Mouse (Mus musculus) stomach, embryonic 16.5 days (tissue): ENCODE measurements around the gene Tbccd1. TPM values are rescaled to one million over a fixed set of nuclear protein-coding genes. Genes with fewer than 3 reads are reported as not detected.

Experiments
- ATAC-seq: fragments of 200-750 bp; cut with Nextera tagmentation; 2 replicates; pipeline ENCODE4 v1.8.0; 2017; ENCODE audit warnings: moderate number of reproducible peaks, moderate TSS enrichment; ENCODE audit not compliant: insufficient read depth, low FRiP score
- H3K27ac ChIP-seq: fragments of 300-500 bp; sonication (generic); 2 replicates; pipeline ENCODE4 v1.5.1; 2014; ENCODE audit warnings: low read length
- H3K27me3 ChIP-seq: fragments of 300-500 bp; sonication (generic); 2 replicates; pipeline ENCODE4 v1.6.1; 2014; ENCODE audit warnings: low read length, control low read depth, mixed read lengths; ENCODE audit not compliant: control insufficient read depth, insufficient read depth
- H3K36me3 ChIP-seq: fragments of 300-500 bp; sonication (generic); 2 replicates; pipeline ENCODE4 v1.6.1; 2014; ENCODE audit warnings: low read length; ENCODE audit not compliant: control insufficient read depth, insufficient read depth
- H3K4me1 ChIP-seq: fragments of 300-500 bp; sonication (generic); 2 replicates; pipeline ENCODE4 v1.6.1; 2014; ENCODE audit warnings: low read length, control low read depth, mixed read lengths; ENCODE audit not compliant: control insufficient read depth, insufficient read depth
- H3K4me2 ChIP-seq: fragments of 300-500 bp; sonication (generic); 2 replicates; pipeline ENCODE4 v1.6.1; 2014; ENCODE audit warnings: low read depth, low read length, mixed read lengths
- H3K4me3 ChIP-seq: fragments of 300-500 bp; sonication (generic); replicated peaks from 2 replicates; pipeline ENCODE4 v1.5.1; 2014; ENCODE audit warnings: mild to moderate bottlenecking, low read length
- H3K9ac ChIP-seq: fragments of 300-500 bp; sonication (generic); 2 replicates; pipeline ENCODE4 v1.6.1; 2014; ENCODE audit warnings: low read length
- H3K9me3 ChIP-seq: fragments of 300-500 bp; sonication (generic); replicated peaks from 2 replicates; pipeline ENCODE4 v1.6.1; 2016; ENCODE audit warnings: low read length, control low read depth; ENCODE audit not compliant: control insufficient read depth
- WGBS: fragments of 180-500 bp; shearing (Covaris S2); extraction: QIAGEN DNeasy Blood & Tissue Kit; methylation state at CpG from one replicate; pipeline ENCODE4 v1.1.7; 2014; 5-methylcytosine and 5-hydroxymethylcytosine counted together
- polyA plus RNA-seq: library from polyadenylated mRNA; unstranded; fragments of >200 nt; fragmentation: Nextera tagmentation; extraction: Ambion mirVana; gene quantifications from 2 replicates; pipeline ENCODE4 v1.2.1, GENCODE M21; 2015

Tbccd1 gene
- polyA plus RNA-seq, 1 experiment from 2014 or later: 29.8 TPM

GRCm38 (mm10) chr16:22877660-22878390, 20.4 kb upstream of the Tbccd1 start:
- 76% methylated on average over 11 of the region's 11 CpGs for WGBS
- H3K4me3 ChIP-seq: no peak overlapping the region
- no peak overlapping the region for H3K27ac ChIP-seq
- H3K4me1 ChIP-seq: no peaks in the 10 kb centered on the region
- no peak overlapping the region for H3K9ac ChIP-seq
- no peaks in the 10 kb centered on the region for H3K9me3 ChIP-seq
- H3K27me3 ChIP-seq: no peaks in the 10 kb centered on the region
- H3K36me3 ChIP-seq: no peaks in the 10 kb centered on the region
- no peak overlapping the region for H3K4me2 ChIP-seq
- ATAC-seq: no peak

GRCm38 (mm10) chr16:22876218-22877043, 19.0 kb upstream of the Tbccd1 start:
- Histone ChIP-seq H3K36me3 (no peaks in the 10 kb centered on the region), H3K27me3 (no peaks in the 10 kb centered on the region), H3K9ac (no peak overlapping the region), H3K4me2 (no peak overlapping the region), H3K9me3 (no peaks in the 10 kb centered on the region), H3K4me1 (no peaks in the 10 kb centered on the region), H3K27ac (no peak overlapping the region), H3K4me3 (no peak overlapping the region)
- no peak for ATAC-seq
- 43% methylated on average over 9 of the region's 9 CpGs for WGBS

GRCm38 (mm10) chr16:22873369-22873768, 15.9 kb upstream of the Tbccd1 start:
- Histone ChIP-seq H3K4me3 (no peak overlapping the region), H3K9ac (no peak overlapping the region), H3K4me1 (no peaks in the 10 kb centered on the region), H3K36me3 (peaks cover 20% of the 10 kb centered on the region), H3K27me3 (no peaks in the 10 kb centered on the region), H3K4me2 (no peak overlapping the region), H3K27ac (no peak overlapping the region), H3K9me3 (no peaks in the 10 kb centered on the region)
- 68% methylated on average over 4 of the region's 4 CpGs for WGBS
- ATAC-seq: no peak

- H3K4me3 ChIP-seq: no peak overlapping the region
- H3K9me3 ChIP-seq: no peaks in the 10 kb centered on the region
- H3K4me2 ChIP-seq: no peak overlapping the region
- 91% methylated on average over 8 of the region's 8 CpGs for WGBS
- no peaks in the 10 kb centered on the region for H3K4me1 ChIP-seq
- ATAC-seq: no peak
- no peaks in the 10 kb centered on the region for H3K27me3 ChIP-seq
- no peak overlapping the region for H3K9ac ChIP-seq
- H3K27ac ChIP-seq: no peak overlapping the region
- H3K36me3 ChIP-seq: peaks cover 20% of the 10 kb centered on the region
Observed at GRCm38 (mm10) chr16:22872397-22872796, 14.9 kb upstream of the Tbccd1 start.

GRCm38 (mm10) chr16:22856773-22857172, 696 bp downstream of the Tbccd1 start:
- Histone ChIP-seq H3K9ac (peak overlapping the region; percentile 77), H3K9me3 (no peaks in the 10 kb centered on the region), H3K27me3 (no peaks in the 10 kb centered on the region), H3K36me3 (no peaks in the 10 kb centered on the region), H3K4me2 (peak overlapping the region; percentile 88), H3K27ac (peak overlapping the region; percentile 86), H3K4me1 (peaks cover 10% of the 10 kb centered on the region), H3K4me3 (peak overlapping the region; percentile 66)
- ATAC-seq: no peak
- WGBS: 9% methylated on average over 9 of the region's 9 CpGs

- Histone ChIP-seq H3K27me3 (no peaks in the 10 kb centered on the region), H3K9ac (no peak overlapping the region), H3K4me2 (no peak overlapping the region), H3K36me3 (no peaks in the 10 kb centered on the region), H3K4me1 (peaks cover 4% of the 10 kb centered on the region), H3K27ac (no peak overlapping the region), H3K4me3 (no peak overlapping the region), H3K9me3 (no peaks in the 10 kb centered on the region)
- 94% methylated on average over 4 of the region's 4 CpGs for WGBS
- no peak for ATAC-seq
Observed at GRCm38 (mm10) chr16:22852709-22853108, 4.8 kb downstream of the Tbccd1 start.

GRCm38 (mm10) chr16:22848331-22848730, 9.1 kb downstream of the Tbccd1 start:
- Histone ChIP-seq H3K9ac (no peak overlapping the region), H3K27me3 (no peaks in the 10 kb centered on the region), H3K36me3 (no peaks in the 10 kb centered on the region), H3K27ac (no peak overlapping the region), H3K4me2 (no peak overlapping the region), H3K9me3 (no peaks in the 10 kb centered on the region), H3K4me1 (peaks cover 17% of the 10 kb centered on the region; the same call in 1 of the 2 replicates), H3K4me3 (no peak overlapping the region)
- 77% methylated on average over 1 of the region's 1 CpGs for WGBS
- no peak for ATAC-seq

GRCm38 (mm10) chr16:22847686-22848085, 9.8 kb downstream of the Tbccd1 start:
- H3K4me3 ChIP-seq: no peak overlapping the region
- no peaks in the 10 kb centered on the region for H3K36me3 ChIP-seq
- no peaks in the 10 kb centered on the region for H3K9me3 ChIP-seq
- no peak for ATAC-seq
- peaks cover 17% of the 10 kb centered on the region; the same call in 1 of the 2 replicates for H3K4me1 ChIP-seq
- H3K27me3 ChIP-seq: no peaks in the 10 kb centered on the region
- H3K9ac ChIP-seq: no peak overlapping the region
- H3K4me2 ChIP-seq: no peak overlapping the region
- H3K27ac ChIP-seq: no peak overlapping the region
- 90% methylated on average over 1 of the region's 1 CpGs for WGBS

GRCm38 (mm10) chr16:22845481-22845880, 12.0 kb downstream of the Tbccd1 start:
- no peak for ATAC-seq
- Histone ChIP-seq H3K36me3 (no peaks in the 10 kb centered on the region), H3K27me3 (no peaks in the 10 kb centered on the region), H3K27ac (peak overlapping the region; percentile 31; the same call in 1 of the 2 replicates), H3K9me3 (no peaks in the 10 kb centered on the region), H3K4me3 (no peak overlapping the region), H3K4me2 (no peak overlapping the region), H3K9ac (no peak overlapping the region), H3K4me1 (peaks cover 17% of the 10 kb centered on the region; the same call in 1 of the 2 replicates)
- WGBS: 86% methylated on average over 4 of the region's 4 CpGs
